Comparison of ENCODE assay signal across 13 mouse cellular contexts in the genomic region with DNA sequence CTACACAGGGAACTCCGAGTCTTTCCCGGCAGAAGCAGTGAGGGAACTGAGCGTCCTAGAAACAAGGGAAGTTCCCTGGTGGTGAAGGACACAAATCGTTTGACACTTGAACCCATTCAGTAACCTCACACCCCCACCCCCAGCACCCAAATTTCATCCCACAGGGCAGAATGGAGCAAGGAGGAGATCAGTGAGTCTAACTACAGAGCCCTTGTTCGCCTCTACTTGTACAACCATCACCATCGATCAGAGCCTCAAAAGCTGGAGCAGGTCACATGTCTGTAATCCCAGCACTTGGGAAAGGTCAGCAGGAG. TPM values are rescaled to one million over a fixed set of nuclear protein-coding genes. Genes with fewer than 3 reads are reported as not detected.
DNase-seq lines count a peak whose midpoint lies in the region; ATAC-seq and TF ChIP-seq lines count a peak whose summit lies in the region.
"Had no signal": no experiment of that assay in that cellular context is flagged by ENCODE, and none has a peak within 500 bp of the region (broad histone marks: within the 10 kb centered on the region; RNA-seq: fewer than 3 reads in every experiment).

No protein-coding gene starts in this region.

- peaks cover 24% of the 10 kb centered on the region for H3K4me1 ChIP-seq in forebrain, embryonic 12.5 days
- no peaks in the 10 kb centered on the region for H3K4me1 ChIP-seq in forebrain, postnatal 0 days (ENCODE audit: insufficient read depth)
- peaks cover 8% of the 10 kb centered on the region for H3K4me1 ChIP-seq in embryonic facial prominence, embryonic 11.5 days (ENCODE audit: control insufficient read depth, insufficient read depth, low read length)
- H3K4me1 ChIP-seq in liver, embryonic 16.5 days (ENCODE audit: control insufficient read depth, low read depth, low read length) = peaks cover 17% of the 10 kb centered on the region

- H3K9me3 ChIP-seq in forebrain, embryonic 12.5 days = no peaks in the 10 kb centered on the region
- H3K9me3 ChIP-seq in forebrain, postnatal 0 days (ENCODE audit: low read length) = no peaks in the 10 kb centered on the region
- no peaks in the 10 kb centered on the region for H3K9me3 ChIP-seq in embryonic facial prominence, embryonic 11.5 days (replicated peaks; ENCODE audit: control insufficient read depth, low read length)
- H3K9me3 ChIP-seq in liver, embryonic 16.5 days (replicated peaks; ENCODE audit: control insufficient read depth, low read length) = no peaks in the 10 kb centered on the region
- H3K9me3 ChIP-seq: midbrain, embryonic 12.5 days had no signal

- no peak overlapping the region for H3K4me2 ChIP-seq in forebrain, embryonic 12.5 days
- no peak overlapping the region for H3K4me2 ChIP-seq in forebrain, postnatal 0 days (ENCODE audit: low read depth)
- H3K4me2 ChIP-seq in embryonic facial prominence, embryonic 11.5 days (ENCODE audit: low read depth, low read length) = no peak overlapping the region; the same call in 1 of the 2 replicates
- no peak overlapping the region for H3K4me2 ChIP-seq in liver, embryonic 16.5 days (ENCODE audit: low read depth, low read length)

- no peak overlapping the region for H3K4me3 ChIP-seq in forebrain, embryonic 12.5 days (replicated peaks)
- H3K4me3 ChIP-seq in forebrain, postnatal 0 days (ENCODE audit: low read depth, low read length) = no peak overlapping the region
- no peak overlapping the region for H3K4me3 ChIP-seq in left cerebral cortex, adult 2 months
- no peak overlapping the region for H3K4me3 ChIP-seq in embryonic facial prominence, embryonic 11.5 days (ENCODE audit: low read depth, low read length)
- no peak overlapping the region for H3K4me3 ChIP-seq in liver, embryonic 16.5 days (ENCODE audit: low read depth, low read length)

- H3K36me3 ChIP-seq in forebrain, embryonic 12.5 days (replicated peaks) = no peaks in the 10 kb centered on the region
- no peaks in the 10 kb centered on the region for H3K36me3 ChIP-seq in forebrain, postnatal 0 days (ENCODE audit: insufficient read depth)
- H3K36me3 ChIP-seq in embryonic facial prominence, embryonic 11.5 days (replicated peaks; ENCODE audit: control insufficient read depth, insufficient read depth, low read depth, low read length) = no peaks in the 10 kb centered on the region
- no peaks in the 10 kb centered on the region for H3K36me3 ChIP-seq in liver, embryonic 16.5 days (ENCODE audit: control insufficient read depth, insufficient read depth)
- H3K36me3 ChIP-seq: midbrain, embryonic 12.5 days had no signal

- no peak overlapping the region for H3K9ac ChIP-seq in forebrain, embryonic 12.5 days
- H3K9ac ChIP-seq in forebrain, postnatal 0 days = no peak overlapping the region
- no peak overlapping the region for H3K9ac ChIP-seq in embryonic facial prominence, embryonic 11.5 days (replicated peaks; ENCODE audit: low read length)
- no peak overlapping the region for H3K9ac ChIP-seq in liver, embryonic 16.5 days (ENCODE audit: low read depth, low read length)
- H3K9ac ChIP-seq: midbrain, embryonic 12.5 days had no signal

- H3K27me3 ChIP-seq in forebrain, embryonic 12.5 days = peaks cover 15% of the 10 kb centered on the region; the same call in 1 of the 2 replicates
- H3K27me3 ChIP-seq in forebrain, postnatal 0 days (ENCODE audit: insufficient read depth, low read length) = no peaks in the 10 kb centered on the region
- no peaks in the 10 kb centered on the region for H3K27me3 ChIP-seq in embryonic facial prominence, embryonic 11.5 days (ENCODE audit: control insufficient read depth, insufficient read depth, low read length)
- no peaks in the 10 kb centered on the region for H3K27me3 ChIP-seq in liver, embryonic 16.5 days (ENCODE audit: control insufficient read depth, insufficient read depth, low read depth, low read length)

- H3K27ac ChIP-seq in forebrain, embryonic 12.5 days = peak overlapping the region; percentile 33; the same call in 1 of the 2 replicates
- H3K27ac ChIP-seq in forebrain, postnatal 0 days (ENCODE audit: low read depth, low read length) = no peak overlapping the region
- H3K27ac ChIP-seq in left cerebral cortex, adult 2 months = peak overlapping the region; percentile 71; the same call in 1 of the 2 replicates
- H3K27ac ChIP-seq in embryonic facial prominence, embryonic 11.5 days (replicated peaks; ENCODE audit: low read depth, low read length) = peak overlapping the region; percentile 89
- H3K27ac ChIP-seq in liver, embryonic 16.5 days (ENCODE audit: low read length) = peak overlapping the region; percentile 77
- H3K27ac ChIP-seq: midbrain, embryonic 12.5 days had no signal

- intact Hi-C loops in left cerebral cortex, adult 2 months (cut with DNase I) = loop anchor here (5.0 kb wide), 2 partner anchors 49 to 51 kb away; no protein-coding TSS in a partner anchor

- 61% methylated on average over 6 of the region's 6 CpGs for WGBS in forebrain, embryonic 12.5 days
- 67% methylated on average over 6 of the region's 6 CpGs for WGBS in forebrain, postnatal 0 days
- 41% methylated on average over 6 of the region's 6 CpGs for WGBS in embryonic facial prominence, embryonic 11.5 days
- WGBS in liver, embryonic 16.5 days (ENCODE audit: insufficient replicate concordance) = 41% methylated on average over 6 of the region's 6 CpGs

- DNase-seq in forebrain, postnatal 0 days = no peak
- no peak for DNase-seq in left cerebral cortex, adult 2 months (ENCODE audit: extremely low spot score in 1 of 2, low spot score in 2 of 2)
- no peak for DNase-seq in left cerebral cortex, adult 11 months (ENCODE audit: low spot score)
- no peak for DNase-seq in embryonic facial prominence, embryonic 11.5 days (ENCODE audit: low spot score)
- DNase-seq in cerebellum, postnatal 36 days = no peak
- DNase-seq in ovary, postnatal 36 days (ENCODE audit: low spot score) = no peak
- DNase-seq: right cerebral cortex, postnatal 4 days had no signal

- no peak for TF ChIP-seq CTCF in forebrain, postnatal 0 days (IDR thresholded peaks at IDR 0.05; ENCODE audit: low read depth)
- TF ChIP-seq CTCF in left cerebral cortex, adult 2 months (IDR thresholded peaks at IDR 0.05) = no peak; the same call in 1 of the 2 replicates

- ATAC-seq in forebrain, embryonic 12.5 days (ENCODE audit: low FRiP score) = no peak
- no peak for ATAC-seq in forebrain, postnatal 0 days
- no peak for ATAC-seq in embryonic facial prominence, embryonic 11.5 days (replicated peaks; ENCODE audit: insufficient number of reproducible peaks, low FRiP score, low TSS enrichment, low read depth)
- ATAC-seq in liver, embryonic 16.5 days (ENCODE audit: low read depth) = no peak

RNA-seq across cellular contexts. Expression of a gene that starts 0.7 kb away (rescaled TPM):
- 178 and 217 TPM in 2 replicates for polyA plus RNA-seq in forebrain, embryonic 12.5 days (2016; fragmentation: Nextera tagmentation; extraction: Ambion mirVana)
- total RNA-seq in forebrain, postnatal 0 days (2014; rRNA removed) = 45.2 and 55.6 TPM in 2 replicates
- polyA plus RNA-seq in forebrain, postnatal 0 days (2015; fragmentation: Nextera tagmentation; extraction: Ambion mirVana) = 240 and 270 TPM in 2 replicates
- 10 to 100 TPM; 10.8 to 17.7 TPM for total RNA-seq in left cerebral cortex, adult 2 months (2021)
- polyA plus RNA-seq in embryonic facial prominence, embryonic 11.5 days (2014; fragmentation: Nextera tagmentation; extraction: Ambion mirVana) = 595 and 632 TPM in 2 replicates
- 391 and 458 TPM in 2 replicates for polyA plus RNA-seq in liver, embryonic 16.5 days (2015; fragmentation: Nextera tagmentation; extraction: Ambion mirVana)

RNA-seq across cellular contexts. Expression of a gene that starts 0.8 kb away (rescaled TPM):
- polyA plus RNA-seq in forebrain, embryonic 12.5 days (2016; fragmentation: Nextera tagmentation; extraction: Ambion mirVana) = not detected in 2 replicates
- not detected in 2 replicates for total RNA-seq in forebrain, postnatal 0 days (2014; rRNA removed)
- not detected in 2 replicates for polyA plus RNA-seq in forebrain, postnatal 0 days (2015; fragmentation: Nextera tagmentation; extraction: Ambion mirVana)
- not detected for total RNA-seq in left cerebral cortex, adult 2 months (2021)
- not detected in 2 replicates for polyA plus RNA-seq in embryonic facial prominence, embryonic 11.5 days (2014; fragmentation: Nextera tagmentation; extraction: Ambion mirVana)
- not detected in 2 replicates for polyA plus RNA-seq in liver, embryonic 16.5 days (2015; fragmentation: Nextera tagmentation; extraction: Ambion mirVana)
- total RNA-seq: adrenal gland, adult 8-10 months; gastrocnemius, postnatal 36 days had no signal
- polyA plus RNA-seq: midbrain, embryonic 12.5 days had no signal

RNA-seq across cellular contexts. Expression of a gene that starts 6.4 kb away (rescaled TPM):
- 0.78 and 1.4 TPM in 2 replicates for polyA plus RNA-seq in forebrain, embryonic 12.5 days (2016; fragmentation: Nextera tagmentation; extraction: Ambion mirVana)
- 0.86 TPM in 1 of 2 replicates, not detected in the other for total RNA-seq in forebrain, postnatal 0 days (2014; rRNA removed)
- 0.28 and 0.45 TPM in 2 replicates for polyA plus RNA-seq in forebrain, postnatal 0 days (2015; fragmentation: Nextera tagmentation; extraction: Ambion mirVana)
- total RNA-seq in left cerebral cortex, adult 2 months (2021) = not detected
- 0.38 and 0.78 TPM in 2 replicates for polyA plus RNA-seq in embryonic facial prominence, embryonic 11.5 days (2014; fragmentation: Nextera tagmentation; extraction: Ambion mirVana)
- polyA plus RNA-seq in liver, embryonic 16.5 days (2015; fragmentation: Nextera tagmentation; extraction: Ambion mirVana) = 0.26 and 0.44 TPM in 2 replicates
- total RNA-seq: common myeloid progenitor, adult 5-6 weeks had no signal

RNA-seq across cellular contexts. Expression of a gene that starts 10.5 kb away (rescaled TPM):
- 5.8 and 6.2 TPM in 2 replicates for polyA plus RNA-seq in forebrain, embryonic 12.5 days (2016; fragmentation: Nextera tagmentation; extraction: Ambion mirVana)
- total RNA-seq in forebrain, postnatal 0 days (2014; rRNA removed) = 10.5 and 12.7 TPM in 2 replicates
- 14.5 and 19.4 TPM in 2 replicates for polyA plus RNA-seq in forebrain, postnatal 0 days (2015; fragmentation: Nextera tagmentation; extraction: Ambion mirVana)
- 1 to 10 TPM; 3.7 to 5.8 TPM for total RNA-seq in left cerebral cortex, adult 2 months (2021)
- 19.9 and 20.1 TPM in 2 replicates for polyA plus RNA-seq in embryonic facial prominence, embryonic 11.5 days (2014; fragmentation: Nextera tagmentation; extraction: Ambion mirVana)
- polyA plus RNA-seq in liver, embryonic 16.5 days (2015; fragmentation: Nextera tagmentation; extraction: Ambion mirVana) = 15.2 and 15.4 TPM in 2 replicates

RNA-seq across cellular contexts. Expression of a gene that starts 15.3 kb away (rescaled TPM):
- 12.7 and 12.9 TPM in 2 replicates for polyA plus RNA-seq in forebrain, embryonic 12.5 days (2016; fragmentation: Nextera tagmentation; extraction: Ambion mirVana)
- total RNA-seq in forebrain, postnatal 0 days (2014; rRNA removed) = 7.2 and 8.5 TPM in 2 replicates
- 4.7 and 5.3 TPM in 2 replicates for polyA plus RNA-seq in forebrain, postnatal 0 days (2015; fragmentation: Nextera tagmentation; extraction: Ambion mirVana)
- 1 to 10 TPM; 4.5 to 4.7 TPM for total RNA-seq in left cerebral cortex, adult 2 months (2021)
- polyA plus RNA-seq in embryonic facial prominence, embryonic 11.5 days (2014; fragmentation: Nextera tagmentation; extraction: Ambion mirVana) = 12.4 and 14.3 TPM in 2 replicates
- polyA plus RNA-seq in liver, embryonic 16.5 days (2015; fragmentation: Nextera tagmentation; extraction: Ambion mirVana) = 6.0 and 7.9 TPM in 2 replicates
